Mouse (Mus musculus) bone marrow macrophage, adult 2 months (primary cell): ENCODE data around the gene Nmrk1. TPM values are rescaled to one million over a fixed set of nuclear protein-coding genes. Genes with fewer than 3 reads are reported as not detected.
"Not testable (repeated sequence)": the region's sequence is repeated elsewhere in the genome, so short reads cannot be mapped to it uniquely, and the experiment has no call there.

ENCODE experiments used
- H3K27ac ChIP-seq: 2 replicates; pipeline ENCODE4 v1.5.1; 2012; ENCODE audit warnings: low read depth, low read length; ENCODE audit not compliant: insufficient read depth
- H3K4me1 ChIP-seq: 2 replicates; pipeline ENCODE4 v1.6.1; 2012; ENCODE audit warnings: low read length; ENCODE audit not compliant: control insufficient read depth, insufficient read depth
- H3K4me3 ChIP-seq: 2 replicates; pipeline ENCODE4 v1.5.1; 2012; ENCODE audit warnings: mild to moderate bottlenecking, low read length, moderate library complexity; ENCODE audit not compliant: insufficient read depth
- CTCF ChIP-seq: IDR thresholded peaks from 2 replicates; pipeline ENCODE4 v1.5.1; 2012; ENCODE audit warnings: low read depth, mild to moderate bottlenecking, low read length, moderate library complexity
- POLR2A ChIP-seq: IDR thresholded peaks from 2 replicates; pipeline ENCODE4 v1.6.1; 2012; ENCODE audit warnings: mild to moderate bottlenecking, low read depth, low read length, borderline replicate concordance
- polyA plus RNA-seq: library from polyadenylated mRNA; stranded (reverse); fragments of >200 nt; gene quantifications from 2 replicates; pipeline ENCODE4 v1.2.4, GENCODE M21; 2012; ENCODE audit not compliant: missing spikeins, insufficient read depth, insufficient read length

The Nmrk1 gene
- polyA plus RNA-seq = 12.7 and 12.8 TPM in 2 replicates

- H3K4me3 ChIP-seq = peak within 1 kb of the TSS; percentile 83
Observed at GRCm38 (mm10) chr19:18631644-18632219, at the start of gene Nmrk1, which contains the start of gene Ostf1. Nmrk1 (plus strand) TSS chr19:18631950. Ostf1 (minus strand) TSS chr19:18631823.

GRCm38 (mm10) chr19:18582226-18582625 is 49.5 kb upstream of the Nmrk1 start:
- no peak for TF ChIP-seq CTCF
- no peak for TF ChIP-seq POLR2A
- no peak overlapping the region for H3K27ac ChIP-seq

More at GRCm38 (mm10) chr19:18631644-18632219, at the start of gene Nmrk1, which contains the start of gene Ostf1:
- H3K27ac ChIP-seq = peak within 1 kb of the TSS; percentile 95
- H3K4me1 ChIP-seq = peaks cover 17% of the 10 kb centered on the region
- TF ChIP-seq CTCF = no peak
- TF ChIP-seq POLR2A = no peak

GRCm38 (mm10) chr19:18582887-18583286 is 48.9 kb upstream of the Nmrk1 start:
- Histone ChIP-seq H3K4me1 (peaks cover 16% of the 10 kb centered on the region), H3K4me3 (no peak overlapping the region), H3K27ac (no peak overlapping the region)
- TF ChIP-seq CTCF (no peak), POLR2A (no peak)

More at GRCm38 (mm10) chr19:18582226-18582625, 49.5 kb upstream of the Nmrk1 start:
- no peak overlapping the region for H3K4me3 ChIP-seq
- peaks cover 16% of the 10 kb centered on the region for H3K4me1 ChIP-seq

GRCm38 (mm10) chr19:18583706-18584105 is 48.0 kb upstream of the Nmrk1 start:
- no peak overlapping the region for H3K4me3 ChIP-seq
- peaks cover 16% of the 10 kb centered on the region for H3K4me1 ChIP-seq
- no peak overlapping the region for H3K27ac ChIP-seq
- TF ChIP-seq CTCF (no peak), POLR2A (no peak)

- H3K4me3 ChIP-seq = no peak overlapping the region
- no peak for TF ChIP-seq POLR2A
- no peak overlapping the region for H3K27ac ChIP-seq
- H3K4me1 ChIP-seq = peaks cover 16% of the 10 kb centered on the region
Observed at GRCm38 (mm10) chr19:18584621-18585020, 47.1 kb upstream of the Nmrk1 start.

GRCm38 (mm10) chr19:18587118-18587517 is 44.6 kb upstream of the Nmrk1 start:
- H3K4me3 ChIP-seq = no peak overlapping the region
- H3K27ac ChIP-seq = no peak overlapping the region
- peaks cover 18% of the 10 kb centered on the region for H3K4me1 ChIP-seq
- TF ChIP-seq POLR2A (no peak), CTCF (no peak)

GRCm38 (mm10) chr19:18588243-18588642 is 43.5 kb upstream of the Nmrk1 start:
- Histone ChIP-seq H3K4me1 (peaks cover 12% of the 10 kb centered on the region), H3K27ac (no peak overlapping the region), H3K4me3 (no peak overlapping the region)
- TF ChIP-seq POLR2A = no peak
- TF ChIP-seq CTCF = peak; percentile 38; the same call in 1 of the 2 replicates

- H3K4me3 ChIP-seq, H3K4me1 ChIP-seq, H3K27ac ChIP-seq: not testable (repeated sequence)
Observed at GRCm38 (mm10) chr19:18588801-18589200, 42.9 kb upstream of the Nmrk1 start.

- Histone ChIP-seq H3K27ac (no peak overlapping the region), H3K4me1 (peaks cover 8% of the 10 kb centered on the region), H3K4me3 (no peak overlapping the region)
- TF ChIP-seq CTCF (no peak), POLR2A (no peak)
Observed at GRCm38 (mm10) chr19:18589276-18589675, 42.5 kb upstream of the Nmrk1 start.

- Histone ChIP-seq H3K27ac (no peak overlapping the region), H3K4me3 (no peak overlapping the region), H3K4me1 (peaks cover 10% of the 10 kb centered on the region)
- TF ChIP-seq CTCF = no peak
- TF ChIP-seq POLR2A = no peak
Observed at GRCm38 (mm10) chr19:18590234-18590633, 41.5 kb upstream of the Nmrk1 start.
